Comparison of ENCODE assay signal across 30 mouse cellular contexts in genomic region chr13:112860370-112860769, GRCm38 (mm10).
"Had no signal": no experiment of that assay in that cellular context is flagged by ENCODE, and none has a peak within 500 bp of the region (broad histone marks: within the 10 kb centered on the region; RNA-seq: fewer than 3 reads in every experiment).

No protein-coding gene starts in this region.

- H3K9ac ChIP-seq: limb, embryonic 12.5 days; limb, embryonic 13.5 days; limb, embryonic 15.5 days; liver, embryonic 12.5 days; liver, embryonic 13.5 days; liver, embryonic 14.5 days; liver, embryonic 15.5 days; liver, postnatal 0 days; lung, embryonic 15.5 days; midbrain, embryonic 12.5 days; midbrain, embryonic 13.5 days; midbrain, embryonic 15.5 days had no signal

- H3K27ac ChIP-seq: left cerebral cortex, adult 2 months; limb, embryonic 10.5 days; limb, embryonic 12.5 days; limb, embryonic 13.5 days; limb, embryonic 15.5 days; liver, embryonic 12.5 days; liver, embryonic 13.5 days; liver, embryonic 14.5 days; liver, embryonic 15.5 days; lung, embryonic 15.5 days; macrophage; midbrain, embryonic 10.5 days; midbrain, embryonic 12.5 days; midbrain, embryonic 13.5 days; midbrain, embryonic 15.5 days had no signal

- H3K4me1 ChIP-seq: limb, embryonic 10.5 days; limb, embryonic 12.5 days; limb, embryonic 13.5 days; limb, embryonic 15.5 days; liver, embryonic 15.5 days; midbrain, embryonic 10.5 days had no signal

- DNase-seq: left cerebral cortex, postnatal 4 days; liver; liver, embryonic 13.5 days; liver, postnatal 0 days; lung, adult 18-20 months; lung, adult 2 months; lung, postnatal 14 days; lung, postnatal 36 days; lung, postnatal 4 days; midbrain, embryonic 14.5 days had no signal

- H3K27me3 ChIP-seq: limb, embryonic 12.5 days; limb, embryonic 13.5 days; limb, embryonic 15.5 days; liver, embryonic 12.5 days; liver, embryonic 13.5 days; liver, embryonic 15.5 days; lung, embryonic 15.5 days; midbrain, embryonic 12.5 days; midbrain, embryonic 13.5 days; midbrain, embryonic 15.5 days had no signal

- H3K4me3 ChIP-seq: left cerebral cortex, adult 2 months; limb, embryonic 10.5 days; limb, embryonic 12.5 days; limb, embryonic 13.5 days; limb, embryonic 15.5 days; liver, embryonic 12.5 days; liver, embryonic 13.5 days; liver, embryonic 15.5 days; lung, embryonic 15.5 days; megakaryocyte, embryonic 14.5 days; midbrain, embryonic 10.5 days; midbrain, embryonic 12.5 days; midbrain, embryonic 13.5 days; midbrain, embryonic 15.5 days; myocyte had no signal

- H3K9me3 ChIP-seq: limb, embryonic 10.5 days; limb, embryonic 12.5 days; limb, embryonic 13.5 days; limb, embryonic 15.5 days; liver, embryonic 12.5 days; liver, embryonic 13.5 days; liver, embryonic 15.5 days; lung, embryonic 15.5 days; megakaryocyte, embryonic 14.5 days; midbrain, embryonic 10.5 days; midbrain, embryonic 12.5 days; midbrain, embryonic 13.5 days; midbrain, embryonic 15.5 days had no signal

- H3K4me2 ChIP-seq: limb, embryonic 12.5 days; limb, embryonic 13.5 days; limb, embryonic 15.5 days; liver, embryonic 11.5 days; liver, embryonic 12.5 days; liver, embryonic 13.5 days; liver, embryonic 15.5 days; lung, embryonic 15.5 days; midbrain, embryonic 11.5 days; midbrain, embryonic 12.5 days; midbrain, embryonic 13.5 days; midbrain, embryonic 15.5 days had no signal

- ATAC-seq: liver, embryonic 12.5 days; liver, postnatal 0 days; lung, postnatal 0 days; midbrain, embryonic 13.5 days; midbrain, embryonic 15.5 days; midbrain, embryonic 16.5 days had no signal
